Mouse (Mus musculus): ENCODE measurements around the gene Draxin.
"Not testable (repeated sequence)": the region's sequence is repeated elsewhere in the genome, so short reads cannot be mapped to it uniquely, and the experiment has no call there.

The Draxin gene

DNA sequence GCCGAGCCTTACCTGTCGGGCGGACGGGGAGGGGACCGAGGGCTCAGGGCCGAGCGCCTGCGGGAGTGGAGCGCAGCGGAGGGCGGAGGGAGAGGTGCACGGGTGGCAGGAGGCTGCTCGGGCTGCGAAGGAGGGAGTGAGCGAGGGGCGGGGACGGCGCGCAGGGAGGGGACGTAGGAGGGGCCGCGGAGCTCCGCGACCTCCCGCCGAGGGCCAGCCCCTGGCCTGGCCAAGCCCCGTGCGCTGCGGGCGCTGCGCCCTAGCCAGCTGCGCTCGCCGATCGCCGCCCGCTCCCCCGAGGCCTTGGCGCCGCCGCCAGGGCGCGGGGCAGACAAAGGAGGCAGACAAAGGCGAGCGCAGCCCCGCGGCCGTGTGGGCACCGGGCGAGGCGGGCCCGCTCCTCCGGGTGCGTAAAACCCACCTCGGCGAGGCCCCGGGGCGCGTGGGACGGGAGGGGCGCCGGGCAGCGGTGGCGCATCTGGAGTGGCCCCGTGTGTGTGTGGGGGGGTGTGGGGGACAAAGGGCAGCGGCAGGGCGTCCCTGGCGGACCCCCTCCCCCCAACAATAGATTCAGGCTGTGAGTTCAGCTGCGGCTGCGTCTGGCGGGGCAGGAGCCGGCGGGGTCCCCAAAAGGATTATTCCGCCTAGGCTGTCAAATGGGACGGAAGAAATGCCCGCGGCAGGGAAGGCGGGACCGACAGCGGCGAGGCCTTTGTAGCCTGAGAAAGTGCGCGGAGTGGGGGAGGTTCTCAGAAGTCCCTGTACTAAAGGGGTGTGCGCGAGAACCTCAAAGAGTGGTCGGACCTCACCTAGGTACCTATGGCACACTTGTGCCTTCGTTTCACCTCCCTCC is at the start of gene Draxin:
Gene Draxin, minus strand, starts transcription at position 138 of the 853 bp plus-strand sequence.
- peak; percentile 72 for DNase-seq

GRCm38 (mm10) chr4:148177716-148178115 is 47.2 kb upstream of the Draxin start:
- DNase-seq, result no peak

DNA sequence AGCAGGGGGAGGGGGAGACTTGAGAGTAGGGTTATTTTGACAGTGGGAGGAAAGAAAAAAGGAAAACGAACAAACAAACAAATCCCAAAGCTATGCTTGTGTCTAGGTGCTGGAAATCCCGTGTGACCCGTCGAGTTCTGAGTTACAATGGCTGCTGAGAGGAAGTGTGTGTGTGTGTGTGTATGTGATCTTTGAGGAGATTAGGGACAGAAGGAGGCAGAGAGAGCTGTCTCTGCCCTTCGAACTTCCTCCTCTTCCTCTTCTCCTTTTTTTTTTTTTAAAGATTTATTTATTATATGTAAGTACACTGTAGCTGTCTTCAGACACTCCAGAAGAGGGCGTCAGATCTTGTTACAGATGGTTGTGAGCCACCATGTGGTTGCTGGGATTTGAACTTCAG is 46.1 kb upstream of the Draxin start:
- not testable (repeated sequence) for DNase-seq

GRCm38 (mm10) chr4:148174495-148174862 is 44.0 kb upstream of the Draxin start:
- DNase-seq, result no peak

DNA sequence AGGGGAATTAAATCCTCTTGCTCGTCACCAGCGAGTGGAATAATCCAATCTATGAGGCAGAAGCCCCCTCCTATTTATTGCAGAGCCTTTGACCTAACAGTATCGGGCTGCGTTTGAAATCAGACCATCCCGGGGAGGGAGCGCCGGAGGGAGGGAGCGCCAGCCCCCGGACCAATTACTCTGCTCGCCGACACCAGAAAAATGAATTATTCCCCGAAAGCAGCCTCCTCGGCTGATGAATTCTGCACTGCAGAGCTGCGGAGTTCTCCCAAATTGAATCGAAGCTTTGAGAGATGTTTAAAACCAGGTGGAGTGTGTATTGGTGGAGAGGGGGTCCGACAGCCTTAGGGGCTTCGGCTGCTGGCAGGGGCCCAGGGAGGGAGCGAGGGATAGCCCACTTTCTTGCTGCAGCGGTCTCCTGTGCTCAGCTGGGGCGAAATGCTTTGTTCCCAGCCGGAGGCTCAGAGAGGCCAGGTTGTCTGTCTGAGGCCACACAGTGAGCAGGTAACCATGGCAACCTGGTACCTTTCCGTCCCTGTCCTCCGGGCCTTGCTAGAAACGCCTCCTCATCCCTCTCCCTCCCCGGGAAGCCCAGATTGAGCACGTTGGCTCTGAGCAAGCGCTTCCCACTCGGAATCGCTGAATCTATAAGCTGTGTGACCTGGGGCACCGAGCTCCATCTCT is 43.5 kb upstream of the Draxin start:
- DNase-seq, result peak; percentile 50

DNA sequence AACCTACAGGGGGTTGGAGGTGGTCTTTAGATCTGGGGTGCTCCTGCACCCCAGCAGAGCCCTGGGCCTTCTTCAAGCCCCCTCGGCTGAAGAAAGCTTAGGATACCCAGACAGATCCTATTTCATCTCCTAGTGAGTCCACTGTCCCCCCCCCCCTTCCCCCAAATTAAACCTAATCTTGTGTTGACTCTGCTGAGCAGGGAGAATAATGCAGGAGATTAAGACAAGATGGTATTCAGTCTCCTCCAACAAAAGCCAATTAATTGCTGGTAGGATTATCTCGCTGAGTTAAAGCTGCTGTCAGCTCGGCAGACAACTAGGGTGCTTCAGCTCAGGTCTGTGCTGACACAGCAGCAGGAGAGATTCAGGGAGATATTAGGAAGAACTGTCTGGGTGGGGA is 40.8 kb upstream of the Draxin start:
- no peak for DNase-seq

DNA sequence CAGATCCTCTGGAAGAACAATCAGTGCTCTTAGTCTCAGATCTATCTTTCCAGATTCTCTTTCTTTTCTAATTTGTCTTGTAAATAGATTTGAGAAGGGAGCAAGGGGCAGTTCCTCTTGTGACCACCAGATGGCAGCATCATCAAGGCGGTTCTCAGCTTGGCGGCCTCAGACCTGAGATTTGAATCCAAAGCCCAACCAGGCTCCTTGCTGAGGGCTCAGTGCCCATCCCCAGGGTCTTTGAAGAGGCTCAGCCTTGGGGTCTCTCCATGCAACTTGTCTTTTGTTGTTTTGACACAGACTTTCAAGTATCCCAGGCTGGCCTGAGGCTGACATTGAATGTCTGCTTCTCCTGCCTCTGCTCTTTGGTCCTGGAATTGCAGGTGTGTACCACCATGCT is 40.3 kb upstream of the Draxin start:
- peak; percentile 60 for DNase-seq

DNA sequence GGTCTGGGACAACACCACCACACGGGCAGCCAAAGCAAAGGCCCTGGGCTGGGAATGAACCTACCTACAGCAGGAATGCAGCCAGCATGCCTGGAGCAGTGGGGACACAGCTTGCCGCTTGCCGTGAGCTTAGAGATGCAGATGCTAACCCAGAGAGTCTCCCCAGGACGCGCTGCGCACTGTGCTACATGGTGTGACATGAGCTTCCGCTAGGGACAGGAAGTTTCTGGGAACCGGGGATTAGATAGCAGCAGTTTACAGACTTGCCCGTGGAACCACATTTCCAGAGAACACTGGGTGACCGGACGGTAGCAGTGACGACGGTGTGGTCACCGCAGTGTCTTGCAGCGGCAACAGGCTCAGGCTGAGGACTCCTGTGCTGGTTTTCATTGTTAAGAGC is 39.1 kb upstream of the Draxin start:
- no peak for DNase-seq

DNA sequence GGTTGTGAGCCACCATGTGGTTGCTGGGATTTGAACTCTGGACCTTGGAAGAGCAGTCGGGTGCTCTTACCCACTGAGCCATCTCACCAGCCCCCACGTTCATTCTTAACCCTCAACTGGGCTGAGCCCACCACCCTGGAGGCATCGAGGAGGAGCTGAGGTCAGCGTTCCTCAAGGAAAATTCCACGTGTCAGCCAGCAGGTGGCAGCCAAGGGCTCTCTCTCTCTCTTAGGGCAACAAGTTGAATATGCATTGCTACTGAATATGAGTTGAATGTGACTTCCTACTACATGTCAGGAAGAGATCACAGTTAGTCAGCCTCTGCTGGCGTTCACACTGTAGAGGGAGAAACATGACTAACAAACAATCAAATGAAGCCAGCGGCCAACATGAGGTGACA is 37.8 kb upstream of the Draxin start:
- peak; percentile 73 for DNase-seq

DNA sequence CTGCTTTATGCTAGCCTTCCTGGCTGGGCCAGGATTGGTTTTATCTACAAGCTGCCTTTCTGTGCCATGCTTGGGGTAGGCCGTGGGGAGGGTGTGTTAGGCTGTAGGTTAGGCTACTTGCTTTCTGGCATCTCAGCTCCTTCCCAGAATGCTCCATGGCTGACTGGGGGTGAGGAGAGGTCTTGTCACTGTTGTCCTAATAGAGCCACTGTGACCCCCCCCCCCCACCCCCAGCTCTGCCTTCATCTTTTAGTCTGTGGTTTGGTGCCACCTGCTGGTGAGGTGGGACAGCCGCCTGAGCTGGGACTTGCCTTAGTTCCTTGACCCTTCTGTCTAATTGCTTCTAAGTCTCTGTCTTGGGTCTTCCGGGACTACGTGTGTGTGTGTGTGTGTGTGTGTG is 36.5 kb upstream of the Draxin start:
- peak; percentile 75 for DNase-seq

DNA sequence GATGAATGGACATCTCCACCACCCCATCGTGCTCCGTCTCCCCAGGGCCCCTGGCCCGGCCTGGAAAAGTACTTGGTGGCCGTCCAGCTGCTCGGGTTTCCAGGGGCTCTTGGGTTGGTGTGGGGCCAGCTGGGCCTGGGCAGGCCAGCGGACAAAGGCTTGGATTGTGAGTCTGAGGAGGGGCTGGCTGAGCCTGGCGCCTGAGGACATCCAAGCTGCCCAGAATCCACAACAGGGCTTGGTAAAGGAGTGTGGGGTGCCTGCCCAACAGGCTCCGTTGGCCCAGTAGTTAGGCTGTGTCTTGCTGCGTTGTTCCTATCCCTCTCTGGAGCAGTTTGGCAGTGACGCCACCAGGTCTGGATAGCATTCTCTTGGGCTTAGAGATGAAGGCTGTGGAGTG is 35.9 kb upstream of the Draxin start:
- DNase-seq, result peak; percentile 75

- no peak for DNase-seq
Observed at GRCm38 (mm10) chr4:148165551-148165950, 35.1 kb upstream of the Draxin start.

- no peak for DNase-seq
Observed at GRCm38 (mm10) chr4:148164461-148164860, 34.0 kb upstream of the Draxin start.

DNA sequence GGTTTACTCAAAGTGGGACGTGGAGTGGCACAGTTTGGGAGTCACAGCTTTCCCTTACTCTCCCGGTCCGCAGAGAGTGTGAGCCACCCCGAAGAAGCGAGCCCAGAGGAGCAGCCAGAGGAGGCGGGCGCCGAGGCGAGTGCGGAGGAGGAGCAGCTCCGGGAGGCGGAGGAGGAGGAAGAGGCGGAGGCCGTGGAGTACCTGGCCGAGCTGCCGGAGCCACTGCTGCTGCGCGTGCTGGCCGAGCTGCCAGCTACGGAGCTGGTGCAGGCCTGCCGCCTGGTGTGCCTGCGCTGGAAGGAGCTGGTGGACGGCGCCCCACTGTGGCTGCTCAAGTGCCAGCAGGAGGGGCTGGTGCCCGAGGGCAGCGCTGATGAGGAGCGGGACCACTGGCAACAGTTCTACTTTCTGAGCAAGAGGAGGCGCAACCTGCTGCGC is 33.5 kb upstream of the Draxin start:
- DNase-seq, result peak; percentile 75

DNA sequence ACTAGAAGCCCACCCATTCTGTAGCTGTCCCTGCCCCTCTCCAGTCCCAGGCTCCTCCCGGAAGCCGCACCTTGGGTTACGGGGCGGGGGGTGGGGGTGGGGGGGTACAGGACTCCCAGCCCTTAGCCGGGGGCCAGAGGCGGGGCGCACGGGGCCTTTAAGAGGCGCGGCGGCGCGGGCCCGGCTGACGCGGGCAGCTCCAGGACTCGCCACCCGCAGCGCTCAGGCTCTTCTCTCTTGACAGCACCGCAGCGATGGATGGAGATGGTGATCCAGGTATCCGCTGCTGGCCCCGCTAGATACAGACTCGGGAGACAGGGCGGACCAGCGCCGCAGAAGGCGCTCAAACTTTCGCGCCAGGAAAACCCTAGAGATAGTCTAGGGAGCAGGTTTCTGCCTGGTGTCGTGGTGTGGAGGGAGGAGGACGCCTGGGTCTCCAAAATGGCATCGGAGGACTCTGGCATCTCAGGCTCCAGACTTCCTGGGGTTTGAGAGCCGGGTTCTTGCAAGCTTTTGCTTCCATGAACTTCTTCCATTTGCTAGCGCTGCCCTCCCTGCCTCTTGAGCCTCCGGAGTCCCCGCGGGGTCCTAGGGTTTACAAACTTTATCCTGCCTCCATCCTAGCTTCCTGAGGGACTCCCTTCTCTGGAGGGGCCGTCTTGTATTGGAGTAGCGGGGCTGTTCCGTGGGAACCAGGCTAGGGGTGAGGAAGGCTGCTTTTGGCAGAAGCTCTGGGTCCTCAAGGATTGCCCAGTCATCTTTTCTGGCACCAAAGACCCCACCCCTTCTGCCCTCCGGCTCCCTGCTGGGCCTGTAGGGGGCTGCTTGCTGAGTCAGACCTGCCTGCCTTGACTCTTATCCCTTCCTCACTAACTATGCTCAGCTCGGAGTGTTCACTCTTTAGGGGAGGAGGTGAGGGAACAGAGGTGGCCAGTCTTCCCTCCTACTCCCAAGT is 30.2 kb upstream of the Draxin start, which contains the start of the genes Fbxo44 and Fbxo2:
Gene Fbxo44, minus strand, starts transcription at position 47 of the 955 bp plus-strand sequence.
Gene Fbxo2, plus strand, starts transcription at position 186 of the 955 bp plus-strand sequence.
- DNase-seq, result peak; percentile 59

- DNase-seq, result peak; percentile 94
Observed at GRCm38 (mm10) chr4:148159544-148160435, 29.3 kb upstream of the Draxin start.

DNA sequence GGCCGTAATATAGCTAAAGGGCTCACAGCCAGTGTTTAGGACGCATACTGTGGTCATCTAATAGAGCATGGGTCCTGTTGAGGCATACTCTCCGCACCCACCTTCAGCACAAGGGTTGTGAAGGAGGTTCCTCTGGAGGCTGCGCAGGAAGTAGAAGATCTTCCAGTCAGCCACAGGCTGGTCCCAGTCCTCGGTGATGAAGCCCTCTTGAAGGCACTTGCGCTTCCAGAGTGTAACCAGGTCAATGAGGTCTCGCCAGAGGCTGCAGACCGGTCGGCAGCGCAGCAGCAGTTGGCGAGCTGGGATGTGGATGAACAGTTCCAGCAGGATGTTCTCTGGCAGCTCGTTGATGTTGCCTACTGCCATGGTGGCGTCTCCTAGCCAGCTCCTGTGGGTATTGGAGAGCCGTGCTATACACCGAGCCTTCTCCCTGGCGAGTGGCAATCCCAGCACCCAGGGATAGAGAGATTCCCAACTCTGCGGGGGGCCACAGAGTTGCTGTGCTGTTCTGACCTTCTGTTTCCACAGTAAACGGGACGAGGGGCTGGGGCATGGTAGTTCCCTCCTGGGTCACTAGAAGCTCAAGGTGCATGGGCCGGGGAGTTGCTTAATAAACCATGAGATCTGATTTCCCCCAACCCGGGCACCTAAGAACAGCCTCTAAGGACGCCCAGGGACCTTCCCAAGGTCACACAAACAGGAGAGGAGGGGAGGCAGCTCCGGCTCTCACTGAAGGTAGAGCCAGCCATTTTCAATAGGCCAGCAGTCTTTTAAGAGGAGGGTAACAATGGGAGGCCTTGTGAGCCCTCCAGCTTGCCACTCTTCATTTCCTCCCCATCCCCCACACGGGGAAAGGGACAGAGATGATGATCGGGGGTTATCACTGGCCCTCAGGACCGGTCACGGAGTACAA is 28.2 kb upstream of the Draxin start:
- peak; percentile 45 for DNase-seq

DNA sequence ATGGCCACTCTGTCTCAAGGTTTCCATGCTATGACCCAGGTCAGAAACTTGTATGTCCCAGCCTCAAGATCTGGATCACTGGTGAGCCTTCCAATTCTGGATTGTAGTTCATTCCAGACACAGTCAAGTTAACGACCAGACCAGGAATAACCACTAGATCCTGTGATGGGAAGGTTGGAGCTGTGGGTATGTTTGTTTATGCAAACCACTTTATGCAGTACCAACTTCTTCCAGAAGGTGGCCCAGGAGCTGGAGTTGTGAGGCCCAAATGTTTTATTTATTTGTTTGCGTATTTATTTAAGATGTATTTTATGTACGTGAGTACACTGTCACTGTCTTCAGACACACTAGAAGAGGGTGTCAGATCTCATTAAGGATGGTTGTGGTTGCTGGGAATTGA is 24.5 kb upstream of the Draxin start:
- DNase-seq, result peak; percentile 74

GRCm38 (mm10) chr4:148154006-148154405 is 23.5 kb upstream of the Draxin start:
- no peak for DNase-seq

GRCm38 (mm10) chr4:148152547-148152946 is 22.0 kb upstream of the Draxin start:
- DNase-seq, result no peak

Measured in right cerebral cortex, postnatal 4 days (tissue).